Mouse (Mus musculus): ENCODE measurements around the gene Rreb1. TPM values are rescaled to one million over a fixed set of nuclear protein-coding genes. Genes with fewer than 3 reads are reported as not detected.

Gene Rreb1
- polyA plus RNA-seq, 1 experiment from 2014 or later = 5.3 TPM

DNA sequence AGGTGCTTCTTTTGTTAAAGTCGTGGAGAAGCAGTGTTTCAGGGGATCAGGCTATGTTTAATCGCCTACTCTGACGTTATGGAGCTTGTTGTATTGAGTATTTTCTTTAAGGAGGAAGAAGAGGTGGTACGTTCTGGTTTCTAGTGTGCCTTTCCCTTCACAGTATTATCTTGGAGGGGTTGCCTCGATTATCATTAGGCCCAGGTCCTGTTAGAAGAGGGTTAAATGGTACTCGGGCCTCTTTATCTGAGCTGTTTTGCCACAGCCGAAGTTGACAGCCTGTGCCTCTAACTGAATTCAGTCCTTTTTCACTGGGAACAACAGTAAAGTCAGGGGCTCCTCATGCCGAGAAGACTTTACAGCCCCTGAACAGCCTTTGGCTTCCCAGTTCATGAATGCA is 81.6 kb downstream of the Rreb1 start:
- no peak for ATAC-seq (ENCODE audit: low FRiP score)
- WGBS = 53% methylated on average over 8 of the region's 8 CpGs
- H3K4me3 ChIP-seq (replicated peaks) = no peak overlapping the region

DNA sequence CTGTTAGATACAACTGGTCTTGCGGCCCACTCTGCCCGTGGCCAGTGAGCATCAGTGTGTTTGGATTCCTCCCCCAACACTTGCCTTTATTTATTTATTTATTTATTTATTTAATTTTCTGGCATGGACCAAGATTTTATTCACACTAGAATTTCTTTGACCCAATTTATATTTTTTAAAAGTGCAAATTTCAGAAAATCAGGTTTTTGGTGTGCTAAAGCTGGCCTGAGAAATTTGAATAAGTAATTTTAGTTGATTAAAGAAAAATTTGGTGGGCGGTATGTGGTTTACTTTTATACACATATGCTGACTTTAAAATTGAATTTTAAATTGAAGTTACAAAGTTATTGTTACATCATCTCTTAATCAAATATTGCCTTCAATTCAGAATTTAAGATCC is 82.0 kb downstream of the Rreb1 start:
- no peak for ATAC-seq (ENCODE audit: low FRiP score)
- no peaks in the 10 kb centered on the region for H3K36me3 ChIP-seq (replicated peaks)
- no peaks in the 10 kb centered on the region for H3K9me3 ChIP-seq
- no peak overlapping the region for H3K4me2 ChIP-seq
- H3K27ac ChIP-seq = no peak overlapping the region
- no peak overlapping the region for H3K9ac ChIP-seq
- peaks cover 27% of the 10 kb centered on the region for H3K4me1 ChIP-seq
- H3K4me3 ChIP-seq (replicated peaks) = no peak overlapping the region
- peaks cover 19% of the 10 kb centered on the region for H3K27me3 ChIP-seq
- WGBS = 88% methylated on average over 3 of the region's 3 CpGs

More for the DNA sequence above, 81.6 kb downstream of the Rreb1 start:
- H3K4me1 ChIP-seq = peaks cover 29% of the 10 kb centered on the region
- no peak overlapping the region for H3K4me2 ChIP-seq
- H3K9me3 ChIP-seq = no peaks in the 10 kb centered on the region
- no peak overlapping the region for H3K27ac ChIP-seq
- no peak overlapping the region for H3K9ac ChIP-seq
- H3K36me3 ChIP-seq (replicated peaks) = no peaks in the 10 kb centered on the region
- H3K27me3 ChIP-seq = peaks cover 21% of the 10 kb centered on the region

DNA sequence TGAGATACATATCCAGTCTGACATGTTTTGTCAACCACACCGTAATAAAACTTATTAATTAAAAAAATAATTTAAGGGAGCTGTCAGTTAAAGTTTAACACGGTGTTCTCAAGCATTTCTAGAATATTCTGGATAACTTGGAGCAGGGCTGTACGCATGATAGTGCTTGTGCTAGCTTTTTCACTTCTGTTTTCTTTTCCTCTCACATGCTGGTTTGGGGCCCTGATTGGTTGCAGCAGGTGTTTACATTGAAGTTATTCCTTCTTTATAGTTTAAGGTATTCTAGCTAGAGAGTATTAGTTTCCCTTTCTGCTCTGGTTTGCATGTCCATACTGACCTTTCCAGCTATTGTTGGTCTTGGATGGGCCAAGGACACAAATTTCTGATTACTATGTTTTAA is 82.6 kb downstream of the Rreb1 start:
- Histone ChIP-seq H3K27me3 (peaks cover 19% of the 10 kb centered on the region), H3K4me3 (replicated peaks) (no peak overlapping the region), H3K9me3 (no peaks in the 10 kb centered on the region), H3K4me1 (peaks cover 27% of the 10 kb centered on the region), H3K27ac (no peak overlapping the region), H3K9ac (no peak overlapping the region), H3K36me3 (replicated peaks) (no peaks in the 10 kb centered on the region), H3K4me2 (no peak overlapping the region)
- ATAC-seq (ENCODE audit: low FRiP score) = no peak
- WGBS = 86% methylated on average over 3 of the region's 3 CpGs

DNA sequence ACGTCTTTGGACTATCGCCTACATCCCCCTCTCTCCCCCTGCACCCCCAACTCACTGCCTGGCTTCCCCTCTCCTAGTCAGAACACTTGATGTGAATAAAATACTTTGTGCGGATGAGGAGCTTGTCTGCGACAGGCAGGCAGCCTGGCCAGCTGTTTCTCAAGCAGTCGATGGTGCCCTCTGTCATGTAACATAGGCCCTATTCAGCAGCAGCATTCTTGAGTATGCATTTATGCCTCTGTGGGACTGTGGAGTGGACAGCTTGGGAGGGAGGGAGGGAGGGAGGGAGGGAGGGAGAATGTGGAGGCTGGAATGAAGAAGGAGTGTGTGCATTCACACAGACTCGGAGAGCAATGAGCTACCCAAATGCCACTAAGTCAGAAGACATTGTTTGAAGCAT is 84.3 kb downstream of the Rreb1 start:
- Histone ChIP-seq H3K9ac (no peak overlapping the region), H3K4me2 (no peak overlapping the region), H3K27ac (no peak overlapping the region), H3K4me3 (replicated peaks) (no peak overlapping the region), H3K9me3 (no peaks in the 10 kb centered on the region), H3K27me3 (peaks cover 16% of the 10 kb centered on the region; the same call in 1 of the 2 replicates), H3K4me1 (peaks cover 29% of the 10 kb centered on the region), H3K36me3 (replicated peaks) (no peaks in the 10 kb centered on the region)
- WGBS = 11% methylated on average over 6 of the region's 6 CpGs
- ATAC-seq (ENCODE audit: low FRiP score) = peak; percentile 47; the same call in 1 of the 2 replicates

DNA sequence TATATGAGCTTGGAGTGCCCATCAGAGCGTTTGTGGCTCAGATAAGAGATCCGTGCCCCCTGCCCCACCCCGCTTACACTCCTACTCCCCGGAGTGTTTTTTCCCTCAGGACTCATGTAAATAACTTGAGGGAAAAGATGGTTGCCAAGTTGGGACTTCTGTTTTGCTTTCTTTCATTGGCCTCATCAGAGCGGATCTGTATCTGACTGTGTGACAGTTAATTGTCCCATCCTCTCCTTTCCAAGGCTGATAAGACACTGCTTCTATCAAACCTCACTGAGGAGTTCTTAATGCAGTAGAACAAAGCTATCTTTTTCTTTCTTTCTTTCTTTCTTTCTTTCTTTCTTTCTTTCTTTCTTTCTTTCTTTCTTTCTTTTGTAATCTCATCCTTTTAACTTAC is 85.4 kb downstream of the Rreb1 start:
- H3K4me1 ChIP-seq = peaks cover 23% of the 10 kb centered on the region
- peaks cover 10% of the 10 kb centered on the region; the same call in 1 of the 2 replicates for H3K27me3 ChIP-seq
- no peak overlapping the region for H3K27ac ChIP-seq
- H3K36me3 ChIP-seq (replicated peaks) = no peaks in the 10 kb centered on the region
- 84% methylated on average over 5 of the region's 5 CpGs for WGBS
- H3K9ac ChIP-seq = no peak overlapping the region
- no peak overlapping the region for H3K4me2 ChIP-seq
- ATAC-seq (ENCODE audit: low FRiP score) = no peak
- H3K9me3 ChIP-seq = no peaks in the 10 kb centered on the region
- no peak overlapping the region for H3K4me3 ChIP-seq (replicated peaks)

DNA sequence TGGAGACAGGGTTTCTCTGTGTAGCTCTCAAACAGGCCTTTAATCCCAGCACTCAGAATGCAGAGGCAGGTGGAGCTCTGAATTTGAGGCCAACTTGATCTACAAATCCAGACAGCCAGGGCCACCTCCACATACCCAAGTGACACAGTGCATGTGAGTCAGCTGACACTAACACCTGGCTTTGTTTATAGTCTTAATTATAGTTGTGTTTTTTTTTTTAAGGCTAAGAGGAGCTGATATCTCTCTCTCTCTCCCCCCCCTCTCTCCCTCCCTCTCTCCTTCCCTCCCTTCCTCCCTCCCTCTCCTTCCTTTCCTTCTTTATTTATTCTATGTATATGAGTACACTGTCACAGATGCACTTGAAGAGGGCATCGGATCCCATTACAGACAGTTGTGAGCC is 86.5 kb downstream of the Rreb1 start:
- no peak overlapping the region for H3K27ac ChIP-seq
- no peak overlapping the region for H3K4me2 ChIP-seq
- ATAC-seq (ENCODE audit: low FRiP score) = no peak
- H3K9me3 ChIP-seq = no peaks in the 10 kb centered on the region
- peaks cover 4% of the 10 kb centered on the region; the same call in 1 of the 2 replicates for H3K27me3 ChIP-seq
- 96% methylated on average over 1 of the region's 1 CpGs for WGBS
- H3K36me3 ChIP-seq (replicated peaks) = no peaks in the 10 kb centered on the region
- H3K4me3 ChIP-seq (replicated peaks) = no peak overlapping the region
- H3K4me1 ChIP-seq = peaks cover 23% of the 10 kb centered on the region
- no peak overlapping the region for H3K9ac ChIP-seq

DNA sequence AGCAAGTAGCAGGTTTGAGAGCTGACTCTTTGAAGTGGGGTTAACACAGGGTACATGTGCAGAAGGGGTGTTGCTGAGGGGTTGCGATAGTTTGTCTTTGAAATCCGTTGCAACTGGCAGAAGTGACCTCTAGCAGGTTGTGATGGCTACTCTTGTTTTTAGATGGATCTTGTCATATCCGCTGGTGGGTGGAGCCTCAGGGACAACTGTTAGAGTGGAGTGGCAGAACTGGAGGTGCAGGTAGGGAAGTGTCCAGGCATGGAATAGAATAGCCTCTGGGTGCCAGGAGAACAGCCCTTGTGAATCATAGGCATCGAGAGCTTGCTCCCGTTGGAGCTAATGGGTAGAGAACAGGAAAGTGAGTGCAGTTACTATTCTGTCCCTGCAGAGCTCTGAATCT is 88.1 kb downstream of the Rreb1 start:
- H3K9me3 ChIP-seq = no peaks in the 10 kb centered on the region
- H3K4me1 ChIP-seq = peaks cover 23% of the 10 kb centered on the region
- H3K27ac ChIP-seq = no peak overlapping the region
- ATAC-seq (ENCODE audit: low FRiP score) = no peak
- no peak overlapping the region for H3K4me2 ChIP-seq
- H3K27me3 ChIP-seq = no peaks in the 10 kb centered on the region; the same call in 1 of the 2 replicates
- H3K36me3 ChIP-seq (replicated peaks) = no peaks in the 10 kb centered on the region
- no peak overlapping the region for H3K9ac ChIP-seq
- H3K4me3 ChIP-seq (replicated peaks) = no peak overlapping the region
- WGBS = 80% methylated on average over 5 of the region's 5 CpGs

DNA sequence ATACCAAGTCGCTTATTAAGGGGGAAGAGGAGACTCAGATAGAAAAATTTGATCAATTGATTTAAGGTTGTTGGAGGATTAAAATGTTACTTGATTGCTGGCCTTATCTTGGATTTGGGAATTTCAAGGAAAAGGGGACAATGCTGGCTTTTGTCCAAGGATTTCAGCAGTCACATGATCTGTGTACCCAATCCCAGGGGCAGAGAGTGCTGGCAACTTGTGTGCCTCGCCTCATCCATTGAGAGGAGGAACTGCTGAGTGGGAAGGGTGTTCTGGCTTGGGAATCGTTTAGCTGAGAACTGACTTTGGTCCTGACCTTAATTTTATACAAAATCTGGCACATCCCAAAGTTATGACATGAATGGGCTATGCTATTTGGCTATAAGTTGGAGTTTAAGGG is 88.6 kb downstream of the Rreb1 start:
- no peaks in the 10 kb centered on the region for H3K36me3 ChIP-seq (replicated peaks)
- 0 out of 2 replicates have a peak, but pooled peaks have one; percentile 49 for ATAC-seq (ENCODE audit: low FRiP score)
- H3K9me3 ChIP-seq = no peaks in the 10 kb centered on the region
- no peak overlapping the region for H3K9ac ChIP-seq
- 36% methylated on average over 3 of the region's 3 CpGs for WGBS
- H3K4me3 ChIP-seq (replicated peaks) = no peak overlapping the region
- no peak overlapping the region for H3K4me2 ChIP-seq
- H3K4me1 ChIP-seq = peaks cover 19% of the 10 kb centered on the region
- H3K27me3 ChIP-seq = no peaks in the 10 kb centered on the region; the same call in 1 of the 2 replicates
- H3K27ac ChIP-seq = no peak overlapping the region

DNA sequence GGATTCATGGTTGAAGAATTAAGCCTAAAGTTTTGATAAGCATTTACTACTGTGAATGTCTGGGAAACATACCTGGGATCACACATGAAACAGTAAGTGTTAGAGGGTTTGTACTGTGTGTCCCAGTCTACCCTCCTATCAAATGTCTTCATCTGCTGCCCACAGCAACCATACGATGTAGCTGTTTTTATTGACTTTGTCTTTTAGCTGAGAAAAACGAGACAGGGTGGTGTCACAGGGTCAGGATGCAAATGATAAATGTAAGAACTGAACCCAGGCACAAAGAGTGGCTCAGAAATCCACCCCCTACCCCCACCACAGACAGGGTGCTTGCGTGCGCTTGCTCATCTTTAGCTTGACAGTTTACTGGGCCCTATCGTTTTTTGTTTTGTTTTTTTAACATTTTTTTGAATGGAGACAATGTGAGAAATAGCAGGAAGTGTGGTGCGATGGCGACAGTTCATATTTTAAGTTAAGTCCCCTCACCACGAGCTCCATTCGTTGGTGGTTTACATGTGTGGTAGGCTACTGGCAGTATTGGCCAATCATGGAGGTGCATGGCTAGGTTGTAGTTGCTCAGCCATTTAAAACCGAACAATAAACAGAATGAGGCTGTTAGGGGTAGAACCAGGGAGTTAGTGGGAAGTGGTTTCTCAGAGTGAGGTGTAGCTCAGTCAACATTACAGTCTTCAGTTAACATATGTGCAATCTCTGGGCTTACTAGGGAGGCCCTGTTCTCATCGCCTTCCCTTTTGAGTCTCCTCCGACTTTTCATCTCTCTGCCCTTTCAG is 92.1 kb downstream of the Rreb1 start:
- ATAC-seq (ENCODE audit: low FRiP score) = no peak
- H3K4me3 ChIP-seq (replicated peaks) = no peak overlapping the region
- 89% methylated on average over 12 of the region's 12 CpGs for WGBS
- no peaks in the 10 kb centered on the region for H3K9me3 ChIP-seq
- H3K36me3 ChIP-seq (replicated peaks) = no peaks in the 10 kb centered on the region
- H3K9ac ChIP-seq = no peak overlapping the region
- peaks cover 8% of the 10 kb centered on the region for H3K4me1 ChIP-seq
- H3K4me2 ChIP-seq = no peak overlapping the region
- H3K27me3 ChIP-seq = no peaks in the 10 kb centered on the region
- H3K27ac ChIP-seq = no peak overlapping the region

DNA sequence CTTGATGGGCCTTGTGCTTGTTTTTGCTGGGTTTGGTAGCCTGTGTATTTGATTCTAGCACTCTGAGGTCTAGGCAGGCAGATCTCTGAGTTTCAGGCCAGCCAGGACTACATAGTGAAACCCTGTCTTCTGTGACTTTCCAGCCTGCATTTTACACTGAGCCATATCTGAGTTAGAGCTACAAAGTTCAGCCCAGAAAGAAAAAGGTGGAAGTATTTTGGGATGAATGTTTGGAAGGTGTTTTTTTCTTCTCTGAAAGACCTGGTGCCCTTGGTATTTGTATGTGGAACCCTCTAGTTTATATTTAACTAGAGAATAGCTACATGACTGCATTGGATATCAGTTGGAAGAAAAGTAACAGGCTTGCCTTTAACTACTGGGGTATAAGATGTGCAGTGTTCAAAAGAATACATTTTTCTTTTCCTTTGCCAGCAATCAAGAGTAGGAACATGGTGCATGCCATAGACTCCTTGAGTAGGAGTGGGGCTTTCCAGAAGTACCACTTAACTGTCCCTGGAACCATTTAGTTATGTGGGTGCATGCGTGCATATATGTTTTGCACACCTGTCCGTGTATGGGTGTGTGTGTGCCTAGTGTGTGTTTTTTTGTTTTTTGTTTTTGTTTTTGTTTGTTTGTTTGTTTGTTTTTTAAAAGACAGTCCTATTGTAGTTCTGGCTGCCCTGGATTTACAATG is 94.1 kb downstream of the Rreb1 start:
- no peak for ATAC-seq (ENCODE audit: low FRiP score)
- Histone ChIP-seq H3K36me3 (replicated peaks) (no peaks in the 10 kb centered on the region), H3K9ac (no peak overlapping the region), H3K4me2 (no peak overlapping the region), H3K4me3 (replicated peaks) (no peak overlapping the region), H3K27me3 (no peaks in the 10 kb centered on the region), H3K9me3 (no peaks in the 10 kb centered on the region), H3K4me1 (no peaks in the 10 kb centered on the region), H3K27ac (no peak overlapping the region)
- WGBS = 95% methylated on average over 2 of the region's 2 CpGs

DNA sequence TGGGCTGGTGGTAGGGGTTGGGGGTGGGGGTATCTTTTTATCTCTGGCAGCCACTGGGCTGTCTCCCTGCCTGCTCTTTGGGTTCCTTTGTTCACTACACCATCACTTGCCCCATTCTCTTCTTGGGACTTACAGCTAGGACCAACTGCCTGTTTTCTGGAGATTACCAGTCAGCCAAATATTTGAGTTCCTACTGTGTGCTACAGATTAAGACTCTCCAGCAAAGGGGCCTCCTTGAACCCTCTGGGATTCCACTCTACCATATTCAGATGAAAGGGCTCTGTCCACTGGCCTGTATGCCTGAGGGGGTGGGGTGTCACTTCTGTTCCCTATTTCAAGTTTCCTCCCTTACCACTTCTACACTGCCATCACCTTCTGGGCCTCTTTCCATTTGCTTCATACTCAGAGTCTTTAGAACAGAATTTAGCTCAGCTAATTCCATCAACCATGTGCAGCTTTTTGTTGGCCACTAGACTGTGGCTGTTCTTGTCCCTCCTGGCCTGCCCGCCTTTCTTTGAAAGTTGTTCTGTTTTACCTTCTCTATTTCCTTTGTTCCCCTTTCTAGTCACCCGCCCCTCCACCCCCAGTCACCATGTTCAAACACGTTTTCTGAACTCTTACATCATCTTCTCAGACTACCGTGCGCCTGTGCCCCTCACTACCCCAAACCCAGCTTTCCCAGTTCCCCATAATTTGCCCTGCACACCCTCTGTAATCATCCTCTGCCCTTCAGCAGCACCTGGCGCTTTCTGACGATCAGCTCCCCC is 95.1 kb downstream of the Rreb1 start:
- Histone ChIP-seq H3K27ac (no peak overlapping the region), H3K4me3 (replicated peaks) (no peak overlapping the region), H3K4me2 (no peak overlapping the region), H3K27me3 (no peaks in the 10 kb centered on the region), H3K36me3 (replicated peaks) (no peaks in the 10 kb centered on the region), H3K9ac (no peak overlapping the region), H3K4me1 (no peaks in the 10 kb centered on the region), H3K9me3 (no peaks in the 10 kb centered on the region)
- 73% methylated on average over 7 of the region's 7 CpGs for WGBS
- no peak for ATAC-seq (ENCODE audit: low FRiP score)

DNA sequence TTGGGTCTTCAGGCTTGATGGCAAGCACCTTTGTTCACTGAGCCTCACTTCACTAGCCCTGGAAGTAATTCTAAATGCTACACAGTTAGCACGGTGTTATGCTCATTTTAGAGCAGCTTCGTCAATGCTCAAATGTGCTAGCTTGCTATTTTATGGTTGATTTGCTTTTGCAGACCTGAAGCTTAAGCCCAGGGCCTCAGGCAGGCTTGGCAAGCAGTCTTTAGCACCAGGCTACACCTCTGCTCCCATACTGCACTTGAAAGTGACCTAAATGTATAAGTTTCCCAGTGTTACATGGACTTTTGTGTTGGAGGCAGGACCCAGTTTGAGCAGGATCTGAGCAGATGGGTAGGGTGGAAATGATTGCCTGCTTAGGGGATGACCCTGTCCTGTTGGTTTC is 97.7 kb downstream of the Rreb1 start:
- no peak for ATAC-seq (ENCODE audit: low FRiP score)
- Histone ChIP-seq H3K36me3 (replicated peaks) (no peaks in the 10 kb centered on the region), H3K4me2 (no peak overlapping the region), H3K4me3 (replicated peaks) (no peak overlapping the region), H3K9ac (no peak overlapping the region), H3K9me3 (no peaks in the 10 kb centered on the region), H3K4me1 (0 out of 2 replicates have a peak, but pooled peaks cover 4% of the 10 kb centered on the region), H3K27me3 (no peaks in the 10 kb centered on the region), H3K27ac (no peak overlapping the region)
- WGBS = 89% methylated on average over 2 of the region's 2 CpGs

Measured in forebrain, embryonic 12.5 days (tissue).